Mouse (Mus musculus) cerebellum, adult 2 months (tissue): Measurements from ENCODE around the gene Cbln4.

Experiments used
- CTCF ChIP-seq: fragments of 200-500 bp; IDR thresholded peaks from 2 replicates; pipeline ENCODE4 v1.5.1; 2011; ENCODE audit warnings: low read depth, mild to moderate bottlenecking, control low read depth, low read length, moderate library complexity, borderline replicate concordance; ENCODE audit not compliant: insufficient read depth
- POLR2A ChIP-seq: fragments of 200-500 bp; IDR thresholded peaks from 2 replicates; pipeline ENCODE4 v1.6.1; 2011; ENCODE audit warnings: low read length, control low read depth, borderline replicate concordance; ENCODE audit not compliant: insufficient read depth

GRCm38 (mm10) chr2:172025459-172026130 is 17.7 kb downstream of the Cbln4 start:
- TF ChIP-seq POLR2A (no peak), CTCF (no peak)
